Mouse (Mus musculus): ENCODE measurements around the gene Arpc5. TPM values are rescaled to one million over a fixed set of nuclear protein-coding genes. Genes with fewer than 3 reads are reported as not detected.

Gene Arpc5
- polyA plus RNA-seq (2014; fragmentation: Illumina TruSeq; extraction: RNeasy Lipid Tissue Mini Kit (QIAGEN cat#74804); ENCODE audit: low read depth, low replicate concordance), result 37.6 TPM

GRCm38 (mm10) chr1:152766032-152766772 lies at the start of gene Arpc5, which contains the start of gene Rgl1:
Gene Arpc5 (plus strand): TSS chr1:152766542.
Gene Rgl1 (minus strand): TSS chr1:152766351.

GRCm38 (mm10) chr1:152750312-152750965 lies 15.9 kb upstream of the Arpc5 start, which contains the start of gene Apobec4:
Gene Apobec4 (plus strand): TSS chr1:152750551.

GRCm38 (mm10) chr1:152799897-152800296 lies 33.6 kb downstream of the Arpc5 start, which contains the start of gene Ncf2:
Gene Ncf2 (plus strand): TSS chr1:152800194.

Other genes with a start within 250 kb of the Arpc5 start
- not detected for gene Apobec4, start 16.0 kb upstream of the Arpc5 start, polyA plus RNA-seq (2014; fragmentation: Illumina TruSeq; extraction: RNeasy Lipid Tissue Mini Kit (QIAGEN cat#74804); ENCODE audit: low read depth, low replicate concordance)
- gene Rgl1, start 191 bp upstream of the Arpc5 start, polyA plus RNA-seq (2014; fragmentation: Illumina TruSeq; extraction: RNeasy Lipid Tissue Mini Kit (QIAGEN cat#74804); ENCODE audit: low read depth, low replicate concordance), result 19.1 TPM
- 3.6 TPM for gene Ncf2, start 33.7 kb downstream of the Arpc5 start, polyA plus RNA-seq (2014; fragmentation: Illumina TruSeq; extraction: RNeasy Lipid Tissue Mini Kit (QIAGEN cat#74804); ENCODE audit: low read depth, low replicate concordance)
- 36.3 TPM for gene Smg7, start 136.1 kb downstream of the Arpc5 start, polyA plus RNA-seq (2014; fragmentation: Illumina TruSeq; extraction: RNeasy Lipid Tissue Mini Kit (QIAGEN cat#74804); ENCODE audit: low read depth, low replicate concordance)
- gene Nmnat2, start 188.5 kb downstream of the Arpc5 start, polyA plus RNA-seq (2014; fragmentation: Illumina TruSeq; extraction: RNeasy Lipid Tissue Mini Kit (QIAGEN cat#74804); ENCODE audit: low read depth, low replicate concordance), result 0.18 TPM

All from heart, adult 10 weeks (tissue).